Mouse (Mus musculus): ENCODE measurements around the gene Pilrb2.

The Pilrb2 gene

GRCm38 (mm10) chr5:137833500-137833899 is 38.1 kb downstream of the Pilrb2 start:
- DNase-seq (ENCODE audit: low spot score): peak; percentile 6

DNA sequence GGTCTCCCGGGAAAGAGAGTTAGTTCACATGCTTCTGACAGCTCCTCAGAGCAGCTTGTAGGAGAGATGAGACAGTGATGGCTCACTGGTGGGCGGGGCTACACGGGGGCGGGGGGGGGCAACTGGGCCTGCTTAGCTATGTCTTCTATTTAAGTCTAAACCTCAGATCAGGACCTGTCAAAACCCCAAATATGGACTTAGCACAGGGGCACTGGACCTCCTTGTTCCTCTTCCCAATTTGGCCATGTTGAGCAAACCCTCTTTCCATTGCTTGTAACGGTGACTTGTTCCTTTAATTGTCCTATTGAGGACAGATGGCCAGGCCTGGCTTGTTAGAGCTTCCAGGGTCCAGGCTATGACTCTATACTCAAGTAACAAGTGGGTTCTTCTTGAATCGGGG is 40.1 kb downstream of the Pilrb2 start:
- no peak for DNase-seq (ENCODE audit: low spot score)

GRCm38 (mm10) chr5:137831106-137831505 is 40.5 kb downstream of the Pilrb2 start:
- no peak for DNase-seq (ENCODE audit: low spot score)

DNA sequence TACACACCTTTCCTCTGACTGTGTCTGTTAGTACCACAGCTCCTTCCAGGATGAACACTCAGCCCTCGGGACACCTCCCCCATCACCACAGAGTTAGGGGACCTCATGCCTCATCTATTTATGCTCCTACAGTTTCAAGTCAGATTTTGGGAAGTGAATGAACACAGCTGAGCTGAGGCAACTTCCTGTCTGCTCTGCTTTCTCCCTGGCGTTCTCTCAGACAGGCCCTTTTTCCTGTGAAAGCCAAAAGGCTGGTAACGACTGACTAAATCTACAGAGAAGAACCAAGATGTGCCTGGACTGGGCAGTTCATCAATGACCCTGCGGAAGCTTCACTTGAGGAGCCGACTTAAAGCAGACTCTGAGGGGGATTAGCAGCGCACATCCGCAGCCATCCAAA is 41.4 kb downstream of the Pilrb2 start:
- DNase-seq (ENCODE audit: low spot score): no peak

DNA sequence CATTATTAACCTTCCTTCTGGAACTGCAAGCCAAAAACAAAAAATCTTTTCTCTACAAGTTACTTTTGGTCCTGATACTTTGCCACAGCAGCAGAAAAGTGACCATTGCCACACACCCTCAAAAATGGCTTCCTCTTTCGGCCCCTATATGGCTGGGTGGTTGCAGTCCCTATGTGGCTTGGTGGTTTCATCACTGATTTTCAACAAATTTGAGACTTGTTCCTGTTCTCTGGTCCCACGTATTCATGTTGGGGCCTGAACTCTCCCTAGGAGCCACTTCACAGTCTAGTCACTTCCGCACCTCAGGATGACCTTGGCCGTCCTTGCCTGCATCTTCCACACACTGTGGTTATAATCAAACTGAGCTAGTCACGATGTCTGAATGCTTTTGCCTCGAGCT is 42.9 kb downstream of the Pilrb2 start:
- DNase-seq (ENCODE audit: low spot score): no peak

GRCm38 (mm10) chr5:137826421-137826820 is 45.2 kb downstream of the Pilrb2 start:
- DNase-seq (ENCODE audit: low spot score): no peak

GRCm38 (mm10) chr5:137825971-137826370 is 45.6 kb downstream of the Pilrb2 start:
- DNase-seq (ENCODE audit: low spot score): no peak

DNA sequence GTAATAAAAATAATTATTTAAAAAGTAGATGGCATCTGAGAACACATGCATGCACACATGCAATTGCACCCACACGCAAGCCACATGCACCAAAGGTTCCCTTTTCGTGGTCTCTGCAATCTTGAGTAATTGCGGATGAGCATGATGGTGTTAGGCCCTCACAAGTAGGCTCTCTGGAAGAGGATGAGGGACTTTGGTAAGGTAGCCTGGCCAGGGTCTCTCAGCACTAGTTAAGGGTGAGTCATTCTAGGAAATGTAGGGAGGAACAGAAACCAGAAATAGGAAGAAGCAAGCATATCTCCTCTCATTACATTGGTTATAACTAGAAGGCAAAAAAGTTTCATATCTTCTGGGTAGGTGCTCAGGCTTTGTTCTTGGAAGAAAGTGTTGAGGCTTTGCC is 46.6 kb downstream of the Pilrb2 start:
- no peak for DNase-seq (ENCODE audit: low spot score)

DNA sequence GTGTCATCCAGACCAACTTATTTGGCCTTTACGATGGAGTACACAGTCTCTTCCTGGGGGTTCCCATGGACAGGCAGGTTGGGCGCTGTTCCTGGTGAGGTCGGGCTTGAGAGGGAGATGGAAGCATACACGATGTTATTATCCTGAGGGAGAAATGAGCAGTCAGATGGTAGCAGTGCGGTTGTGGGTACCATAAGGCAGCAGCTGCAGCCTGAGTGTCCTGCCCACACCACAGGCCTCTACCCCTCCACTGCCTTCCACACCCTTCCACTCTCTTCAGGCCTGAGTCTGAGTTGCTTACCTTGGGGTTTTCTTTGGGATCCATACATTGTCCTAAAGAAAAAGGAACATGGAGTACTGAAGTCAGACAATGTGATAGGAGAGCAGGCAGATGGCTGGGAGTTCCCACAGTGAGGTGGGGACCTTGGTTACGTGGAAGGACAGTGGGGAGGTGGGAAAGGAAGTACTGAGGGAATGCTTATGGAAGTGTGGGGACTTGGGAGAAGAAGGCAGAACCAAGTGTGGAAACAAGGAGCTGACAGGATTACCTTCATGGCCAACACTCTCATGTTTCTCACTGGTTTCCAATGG is 48.1 kb downstream of the Pilrb2 start:
- DNase-seq (ENCODE audit: low spot score): no peak

DNA sequence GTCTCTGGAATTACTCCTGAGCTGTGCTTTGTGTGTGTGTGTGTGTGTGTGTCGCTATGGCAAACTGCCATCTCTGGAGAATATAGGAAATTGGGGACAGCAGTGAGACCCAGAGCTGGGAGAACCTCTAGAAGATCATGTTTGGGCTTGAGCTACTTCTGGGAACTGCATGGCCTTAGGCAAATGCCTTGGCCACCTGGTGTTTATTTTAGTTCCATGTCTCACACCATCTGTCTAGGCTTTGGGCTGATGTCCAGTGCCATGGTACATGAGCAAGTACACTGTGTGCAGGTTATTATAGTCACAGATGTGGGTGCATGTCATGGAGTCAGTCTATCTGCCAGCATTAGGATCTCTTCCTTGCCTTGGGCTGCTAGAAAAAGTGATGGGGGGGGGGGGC is 49.0 kb downstream of the Pilrb2 start:
- DNase-seq (ENCODE audit: low spot score): no peak

DNA sequence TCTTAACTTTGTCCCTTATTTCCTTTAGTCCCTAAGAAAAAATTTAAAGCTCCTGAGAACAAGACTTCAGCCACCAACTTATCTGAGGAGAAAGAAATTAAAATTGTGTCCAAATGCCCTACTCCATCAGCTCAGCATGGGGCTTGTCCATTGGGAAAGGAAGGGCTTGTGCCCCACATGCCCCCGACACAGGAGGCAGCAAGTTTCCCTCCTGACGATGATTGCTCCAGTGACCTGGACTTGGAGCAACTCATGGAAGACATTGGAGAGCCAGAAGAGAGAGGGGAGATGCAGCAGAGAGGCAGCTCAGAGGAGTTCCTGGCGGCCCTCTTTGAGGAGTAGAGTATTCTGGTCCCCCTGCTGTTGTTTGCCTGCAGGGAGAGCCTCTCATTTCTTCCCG is 49.5 kb downstream of the Pilrb2 start:
- no peak for DNase-seq (ENCODE audit: low spot score)

- DNase-seq (ENCODE audit: low spot score): no peak
These were observed 54.0 kb downstream of the Pilrb2 start for GRCm38 (mm10) chr5:137817466-137818222.
